Mouse (Mus musculus) stomach, embryonic 14.5 days (tissue): ENCODE measurements around the gene Prrc2a. TPM values are rescaled to one million over a fixed set of nuclear protein-coding genes. Genes with fewer than 3 reads are reported as not detected.

Source experiments
- ATAC-seq: fragments of 200-750 bp; cut with Nextera tagmentation; 2 replicates; pipeline ENCODE4 v1.8.0; 2017; ENCODE audit warnings: low read depth, moderate TSS enrichment; ENCODE audit not compliant: insufficient number of reproducible peaks, insufficient read depth, low FRiP score
- H3K27ac ChIP-seq: fragments of 300-500 bp; sonication (generic); 2 replicates; pipeline ENCODE4 v1.5.1; 2014; ENCODE audit warnings: mild to moderate bottlenecking, low read length, moderate library complexity, mixed read lengths
- H3K27me3 ChIP-seq: fragments of 300-500 bp; sonication (generic); 2 replicates; pipeline ENCODE4 v1.6.1; 2014; ENCODE audit warnings: low read length, control low read depth, mixed read lengths; ENCODE audit not compliant: control insufficient read depth, insufficient read depth
- H3K36me3 ChIP-seq: fragments of 300-500 bp; sonication (generic); 2 replicates; pipeline ENCODE4 v1.6.1; 2014; ENCODE audit warnings: mild to moderate bottlenecking, control low read depth, low read length, moderate library complexity, mixed read lengths; ENCODE audit not compliant: control insufficient read depth, insufficient read depth
- H3K4me1 ChIP-seq: fragments of 300-500 bp; sonication (generic); 2 replicates; pipeline ENCODE4 v1.6.1; 2014; ENCODE audit warnings: low read length, control low read depth, mixed read lengths; ENCODE audit not compliant: control insufficient read depth, insufficient read depth
- H3K4me2 ChIP-seq: fragments of 300-500 bp; sonication (generic); replicated peaks from 2 replicates; pipeline ENCODE4 v1.6.1; 2014; ENCODE audit warnings: low read depth, low read length, control low read depth
- H3K4me3 ChIP-seq: fragments of 300-500 bp; sonication (generic); 2 replicates; pipeline ENCODE4 v1.5.1; 2014; ENCODE audit warnings: low read depth, low read length, control low read depth
- H3K9ac ChIP-seq: fragments of 300-500 bp; sonication (generic); replicated peaks from 2 replicates; pipeline ENCODE4 v1.6.1; 2014; ENCODE audit warnings: low read depth, mild to moderate bottlenecking, control low read depth, low read length, moderate library complexity, mixed read lengths
- H3K9me3 ChIP-seq: fragments of 300-500 bp; sonication (generic); 2 replicates; pipeline ENCODE4 v1.6.1; 2016; ENCODE audit warnings: low read depth, low read length, control low read depth; ENCODE audit not compliant: control insufficient read depth
- WGBS: fragments of 180-500 bp; shearing (Covaris S2); extraction: QIAGEN DNeasy Blood & Tissue Kit; methylation state at CpG from one replicate; pipeline ENCODE4 v1.1.7; 2014; 5-methylcytosine and 5-hydroxymethylcytosine counted together
- polyA plus RNA-seq: library from polyadenylated mRNA; unstranded; fragments of >200 nt; fragmentation: Nextera tagmentation; extraction: Ambion mirVana; gene quantifications from 2 replicates; pipeline ENCODE4 v1.2.1, GENCODE M21; 2014

The Prrc2a gene
- polyA plus RNA-seq: 209 and 222 TPM in 2 replicates

DNA sequence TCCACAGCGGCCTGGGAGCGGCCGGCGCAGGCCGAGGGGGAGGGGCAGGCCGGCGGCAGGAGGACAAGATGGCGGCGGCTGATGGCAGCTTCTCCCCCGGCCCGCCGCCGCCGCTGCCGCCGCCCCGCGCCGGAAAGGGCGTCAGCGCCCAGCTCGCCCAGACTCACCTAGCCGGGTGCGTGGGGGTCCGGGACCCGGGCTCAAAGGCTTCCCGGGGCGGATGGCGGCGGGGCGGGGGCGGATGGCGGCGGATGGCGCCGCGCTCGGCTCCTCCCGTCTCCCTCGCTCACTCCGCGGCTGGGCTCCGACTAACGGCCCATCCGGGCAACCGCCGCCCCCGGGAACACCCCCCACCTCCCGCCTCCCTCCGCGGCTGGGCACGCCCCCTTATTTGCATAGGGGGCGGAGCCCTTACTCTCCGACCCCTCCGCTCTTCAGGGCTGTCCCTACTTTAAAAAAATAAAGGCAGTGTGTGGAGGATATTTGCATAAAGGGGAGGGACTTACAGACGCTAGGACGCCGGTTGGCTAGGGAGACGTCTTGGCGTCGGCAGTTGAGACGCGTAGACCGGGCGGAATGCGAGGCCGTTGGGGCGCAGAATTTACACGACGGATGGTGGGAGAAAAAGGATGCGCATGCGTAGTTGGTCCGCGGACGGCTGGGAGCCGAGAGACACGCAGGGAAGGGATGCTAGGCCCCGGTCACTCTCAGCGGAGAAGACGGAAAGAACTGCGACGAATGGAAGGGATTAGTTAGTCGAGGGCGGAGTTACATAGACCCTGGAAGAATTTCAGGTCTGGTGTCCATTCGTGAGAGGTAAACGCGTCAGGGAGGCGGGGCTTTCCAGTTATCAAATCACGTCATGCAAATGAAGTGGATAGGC is at the start of gene Prrc2a:
TSS of gene Prrc2a (minus strand) at position 330 of the 883 bp plus-strand sequence.
- under 1% methylated on average over 66 of the region's 89 CpGs for WGBS
- Histone ChIP-seq H3K9ac (peak within 1 kb of the TSS; percentile 100), H3K36me3 (peaks cover 26% of the 10 kb centered on the region), H3K4me2 (peak within 1 kb of the TSS; percentile 59), H3K9me3 (no peaks in the 10 kb centered on the region), H3K4me1 (peaks cover 18% of the 10 kb centered on the region), H3K4me3 (peak within 1 kb of the TSS; percentile 99), H3K27me3 (no peaks in the 10 kb centered on the region), H3K27ac (peak within 1 kb of the TSS; percentile 96)
- ATAC-seq: peak; percentile 97

DNA sequence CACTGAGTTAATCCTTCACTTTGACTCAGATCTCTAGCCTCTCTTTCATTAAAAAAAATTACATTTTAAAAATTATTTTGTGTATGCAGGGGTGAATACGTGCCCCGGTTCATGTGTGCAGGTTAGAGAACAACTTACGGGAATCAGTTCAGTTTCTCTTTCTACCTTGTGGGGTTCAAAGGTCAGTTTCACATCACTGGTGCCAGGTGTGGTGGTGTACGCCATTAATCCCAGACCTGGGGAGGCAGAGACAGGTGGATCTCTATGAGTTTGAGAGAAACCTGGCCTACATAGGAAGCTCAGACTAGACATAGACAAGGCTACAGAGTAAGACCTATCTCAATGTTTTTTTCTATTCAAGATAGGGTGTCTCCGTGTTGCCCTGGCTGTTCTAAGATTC is 48.4 kb upstream of the Prrc2a start:
- H3K4me2 ChIP-seq: no peak overlapping the region
- WGBS: 89% methylated on average over 5 of the region's 5 CpGs
- no peaks in the 10 kb centered on the region for H3K36me3 ChIP-seq
- no peaks in the 10 kb centered on the region for H3K9me3 ChIP-seq
- no peak overlapping the region for H3K4me3 ChIP-seq
- H3K27ac ChIP-seq: no peak overlapping the region
- no peak for ATAC-seq
- H3K4me1 ChIP-seq: no peaks in the 10 kb centered on the region
- no peak overlapping the region for H3K9ac ChIP-seq
- no peaks in the 10 kb centered on the region for H3K27me3 ChIP-seq

DNA sequence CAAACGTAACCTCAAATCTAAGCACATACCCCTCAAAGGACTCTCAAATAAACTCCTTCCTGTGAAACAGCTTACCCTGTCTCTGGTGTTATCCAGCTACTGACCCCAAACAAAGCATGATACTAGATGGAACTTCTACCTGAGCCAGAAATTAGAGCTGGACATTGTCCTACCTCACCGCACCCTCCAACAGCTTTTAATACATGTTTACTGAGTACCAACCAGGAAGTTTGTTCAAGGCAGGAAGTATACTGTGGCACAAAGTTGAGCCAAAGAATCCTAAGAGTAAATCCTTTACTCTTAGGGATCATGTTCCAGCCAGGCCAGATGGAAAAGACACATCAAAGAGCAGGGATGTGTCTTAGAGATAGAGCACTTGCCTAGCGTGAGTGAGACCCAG is 45.9 kb upstream of the Prrc2a start:
- Histone ChIP-seq H3K27me3 (no peaks in the 10 kb centered on the region), H3K4me2 (no peak overlapping the region), H3K27ac (no peak overlapping the region), H3K4me3 (no peak overlapping the region), H3K36me3 (no peaks in the 10 kb centered on the region), H3K9ac (no peak overlapping the region), H3K9me3 (no peaks in the 10 kb centered on the region), H3K4me1 (no peaks in the 10 kb centered on the region)
- 56% methylated on average over 3 of the region's 3 CpGs for WGBS
- ATAC-seq: no peak

DNA sequence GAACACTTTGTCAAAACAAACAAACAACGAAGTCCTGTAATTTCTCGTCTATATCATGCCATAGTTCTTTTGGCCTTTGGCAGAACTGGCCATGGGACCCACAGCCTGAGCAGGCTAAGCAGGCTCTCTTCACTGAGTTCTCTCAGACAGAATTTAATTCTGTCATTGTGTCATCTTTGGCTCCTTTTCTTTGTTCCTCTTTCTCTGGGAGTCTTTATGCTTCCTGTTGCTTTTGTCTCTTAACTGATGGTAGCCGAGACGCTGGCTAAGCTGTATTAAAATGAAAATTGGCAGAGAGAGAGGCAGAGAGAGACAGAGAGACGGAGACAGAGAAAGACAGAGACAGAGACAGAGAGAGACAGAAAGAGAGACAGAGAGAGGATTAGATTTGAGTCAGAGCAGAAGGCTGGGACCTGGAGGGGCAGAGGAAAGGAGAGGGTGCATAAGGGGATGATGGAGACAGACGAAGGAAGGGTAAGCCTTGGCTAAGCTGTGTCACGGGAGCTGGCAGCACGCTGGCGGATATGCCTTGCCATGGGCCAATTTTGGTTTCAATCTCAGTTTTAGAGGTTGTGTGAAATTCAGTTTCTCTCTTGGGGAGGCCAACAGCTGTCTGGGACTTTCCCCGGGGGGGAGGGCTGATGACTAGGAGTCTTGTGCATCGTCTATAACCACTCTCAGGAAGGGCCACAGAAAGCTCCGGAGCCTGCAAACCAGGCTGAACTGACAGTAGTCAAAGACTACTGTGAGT is 45.3 kb upstream of the Prrc2a start:
- no peaks in the 10 kb centered on the region for H3K9me3 ChIP-seq
- no peaks in the 10 kb centered on the region for H3K4me1 ChIP-seq
- H3K27ac ChIP-seq: no peak overlapping the region
- H3K4me3 ChIP-seq: no peak overlapping the region
- WGBS: 72% methylated on average over 12 of the region's 12 CpGs
- no peaks in the 10 kb centered on the region for H3K27me3 ChIP-seq
- no peak overlapping the region for H3K9ac ChIP-seq
- no peak for ATAC-seq
- no peak overlapping the region for H3K4me2 ChIP-seq
- H3K36me3 ChIP-seq: no peaks in the 10 kb centered on the region

DNA sequence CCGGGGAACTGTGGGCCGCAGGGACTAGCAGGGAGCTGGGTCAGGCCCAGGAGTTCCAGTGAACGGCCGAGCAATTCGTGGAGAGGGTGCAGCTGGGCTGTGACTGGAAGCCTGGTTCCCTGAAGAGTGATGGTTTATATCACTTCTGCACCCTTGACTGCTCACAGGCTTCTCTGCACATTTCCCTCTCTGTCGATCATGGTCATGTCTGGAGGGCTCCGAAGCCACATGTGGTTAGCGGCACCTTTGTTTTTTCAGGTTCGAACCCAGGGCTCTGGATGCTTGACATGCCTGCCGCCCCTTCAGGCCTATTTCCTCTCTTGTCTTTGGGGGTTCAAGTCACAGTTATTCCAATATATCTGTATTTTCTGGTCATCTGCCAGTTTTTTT is 40.7 kb upstream of the Prrc2a start:
- H3K4me1 ChIP-seq: no peaks in the 10 kb centered on the region
- no peak overlapping the region for H3K4me3 ChIP-seq
- no peak overlapping the region for H3K27ac ChIP-seq
- H3K36me3 ChIP-seq: no peaks in the 10 kb centered on the region
- WGBS: 52% methylated on average over 10 of the region's 10 CpGs
- H3K4me2 ChIP-seq: no peak overlapping the region
- 0 out of 2 replicates have a peak, but pooled peaks cover 5% of the 10 kb centered on the region for H3K27me3 ChIP-seq
- H3K9me3 ChIP-seq: no peaks in the 10 kb centered on the region
- H3K9ac ChIP-seq: no peak overlapping the region
- ATAC-seq: no peak

DNA sequence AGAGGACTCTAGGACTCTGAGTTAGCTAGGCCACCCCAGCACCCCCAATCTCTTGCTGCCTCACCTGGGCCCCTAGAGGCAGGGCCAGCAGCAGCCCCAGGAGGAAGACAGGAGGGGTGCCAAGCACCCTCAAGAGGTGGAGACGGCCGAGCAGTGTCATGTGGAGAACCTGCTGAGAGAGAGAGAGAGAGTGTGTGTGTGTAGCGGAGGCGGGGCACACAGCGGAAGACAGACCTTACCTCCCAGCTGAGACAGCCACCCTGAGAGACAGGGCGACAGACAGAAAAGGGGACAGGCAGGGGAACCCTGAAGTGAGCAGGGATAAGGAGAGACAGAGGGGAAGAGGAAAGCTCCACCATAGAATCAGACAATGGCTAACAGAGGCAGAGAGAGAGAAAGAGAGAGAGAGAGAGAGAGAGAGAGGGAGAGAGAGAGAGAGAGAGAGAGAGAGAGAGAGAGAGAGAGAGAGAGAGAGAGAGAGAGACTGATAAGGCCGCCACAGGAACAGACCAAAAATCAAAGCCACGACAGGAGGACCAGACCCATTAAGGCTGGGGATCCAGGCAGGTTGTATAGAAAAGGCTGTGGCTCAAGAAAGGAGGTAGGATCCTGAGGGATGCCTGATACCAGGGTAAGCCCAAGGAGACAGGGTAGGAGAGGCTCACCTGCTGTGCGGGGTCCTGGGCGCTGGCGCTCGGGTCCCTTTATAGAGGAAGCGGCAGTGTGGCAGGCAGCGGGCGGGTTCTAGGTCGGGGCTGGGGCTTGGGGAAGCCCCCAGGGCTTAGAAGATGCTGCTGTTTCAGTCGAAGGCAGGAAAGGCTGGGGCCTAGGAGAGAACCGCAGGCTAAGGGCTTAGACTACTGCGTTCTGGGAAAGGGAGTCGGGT is 40.0 kb upstream of the Prrc2a start, which contains the start of gene Lta:
TSS of gene Lta (minus strand) at position 858 of the 886 bp plus-strand sequence.
- ATAC-seq: no peak
- WGBS: 32% methylated on average over 20 of the region's 20 CpGs

DNA sequence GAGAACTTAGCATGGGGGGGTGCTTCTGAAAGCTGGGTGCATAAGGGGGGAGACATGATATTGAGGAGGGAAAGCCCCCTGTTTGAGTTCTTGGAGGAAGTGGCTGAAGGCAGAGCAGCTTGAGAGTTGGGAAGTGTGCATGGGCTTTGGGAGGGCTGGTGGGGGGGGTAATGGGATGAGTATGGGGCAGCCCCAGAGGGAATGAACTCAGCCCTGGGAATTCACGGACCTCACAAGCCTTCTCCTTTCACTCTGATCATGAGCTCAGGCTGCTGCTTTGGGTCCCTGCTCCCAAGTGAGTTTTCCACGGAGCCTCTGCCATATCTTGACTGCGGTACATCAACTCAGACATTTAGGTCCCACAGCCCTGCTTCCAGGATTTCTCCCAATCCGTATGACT is 37.7 kb upstream of the Prrc2a start:
- no peaks in the 10 kb centered on the region for H3K9me3 ChIP-seq
- 76% methylated on average over 4 of the region's 4 CpGs for WGBS
- no peak for ATAC-seq
- H3K4me2 ChIP-seq: no peak overlapping the region
- no peaks in the 10 kb centered on the region for H3K4me1 ChIP-seq
- H3K27me3 ChIP-seq: 0 out of 2 replicates have a peak, but pooled peaks cover 5% of the 10 kb centered on the region
- no peak overlapping the region for H3K27ac ChIP-seq
- H3K9ac ChIP-seq: no peak overlapping the region
- no peak overlapping the region for H3K4me3 ChIP-seq
- no peaks in the 10 kb centered on the region for H3K36me3 ChIP-seq

More for the DNA sequence above, 40.0 kb upstream of the Prrc2a start, which contains the start of gene Lta:
- no peaks in the 10 kb centered on the region for H3K36me3 ChIP-seq
- H3K27ac ChIP-seq: no peak within 1 kb of the TSS
- H3K4me2 ChIP-seq: no peak within 1 kb of the TSS
- H3K4me3 ChIP-seq: no peak within 1 kb of the TSS
- no peaks in the 10 kb centered on the region for H3K9me3 ChIP-seq
- 0 out of 2 replicates have a peak, but pooled peaks cover 5% of the 10 kb centered on the region for H3K27me3 ChIP-seq
- H3K9ac ChIP-seq: no peak within 1 kb of the TSS
- H3K4me1 ChIP-seq: no peaks in the 10 kb centered on the region

DNA sequence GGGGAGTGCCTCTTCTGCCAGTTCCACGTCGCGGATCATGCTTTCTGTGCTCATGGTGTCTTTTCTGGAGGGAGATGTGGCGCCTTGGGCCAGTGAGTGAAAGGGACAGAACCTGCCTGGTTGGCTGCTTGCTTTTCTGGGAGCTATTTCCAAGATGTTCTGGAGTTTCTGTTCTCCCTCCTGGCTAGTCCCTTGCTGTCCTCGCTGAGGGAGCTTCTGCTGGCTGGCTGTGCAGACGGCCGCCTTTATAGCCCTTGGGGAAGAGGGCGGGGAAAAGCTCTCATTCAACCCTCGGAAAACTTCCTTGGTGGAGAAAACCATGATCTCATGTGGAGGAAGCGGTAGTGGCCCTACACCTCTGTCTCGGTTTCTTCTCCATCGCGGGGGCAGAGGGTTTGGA is 37.1 kb upstream of the Prrc2a start, which contains the start of gene Tnf:
TSS of gene Tnf (minus strand) at position 221 of the 400 bp plus-strand sequence.
- H3K4me2 ChIP-seq: no peak within 1 kb of the TSS
- no peak within 1 kb of the TSS for H3K4me3 ChIP-seq
- no peak within 1 kb of the TSS for H3K9ac ChIP-seq
- no peak for ATAC-seq
- H3K36me3 ChIP-seq: no peaks in the 10 kb centered on the region
- H3K27ac ChIP-seq: no peak within 1 kb of the TSS
- 0 out of 2 replicates have a peak, but pooled peaks cover 5% of the 10 kb centered on the region for H3K27me3 ChIP-seq
- 33% methylated on average over 13 of the region's 13 CpGs for WGBS
- H3K4me1 ChIP-seq: no peaks in the 10 kb centered on the region
- H3K9me3 ChIP-seq: no peaks in the 10 kb centered on the region
